Mouse (Mus musculus): ENCODE results near the gene Cckbr. TPM values are rescaled to one million over a fixed set of nuclear protein-coding genes. Genes with fewer than 3 reads are reported as not detected.

The Cckbr gene
- polyA plus RNA-seq, 1 experiment = not detected

- TF ChIP-seq POLR2A (IDR thresholded peaks at IDR 0.05; ENCODE audit: borderline replicate concordance, extremely low read depth, low read depth, low read length) (no peak), CTCF (IDR thresholded peaks at IDR 0.05; ENCODE audit: insufficient read depth, low read length) (no peak)
- DNase-seq = no peak
- Histone ChIP-seq H3K4me1 (ENCODE audit: control insufficient read depth, insufficient read depth, low read length) (no peaks in the 10 kb centered on the region), H3K4me3 (replicated peaks; ENCODE audit: extremely low read depth, low read depth, low read length) (no peak overlapping the region)
- 75% methylated on average over 5 of the region's 5 CpGs for WGBS
Measured at GRCm38 (mm10) chr7:105510143-105510542, 84.6 kb downstream of the Cckbr start.

GRCm38 (mm10) chr7:105513845-105514291 lies 88.3 kb downstream of the Cckbr start:
- DNase-seq = no peak
- H3K4me1 ChIP-seq (ENCODE audit: control insufficient read depth, insufficient read depth, low read length) = no peaks in the 10 kb centered on the region
- 46% methylated on average over 5 of the region's 5 CpGs for WGBS
- TF ChIP-seq CTCF (IDR thresholded peaks at IDR 0.05; ENCODE audit: insufficient read depth, low read length) = no peak
- TF ChIP-seq POLR2A (IDR thresholded peaks at IDR 0.05; ENCODE audit: borderline replicate concordance, extremely low read depth, low read depth, low read length) = no peak
- H3K4me3 ChIP-seq (replicated peaks; ENCODE audit: extremely low read depth, low read depth, low read length) = no peak overlapping the region

- TF ChIP-seq POLR2A (IDR thresholded peaks at IDR 0.05; ENCODE audit: borderline replicate concordance, extremely low read depth, low read depth, low read length) = no peak
- 37% methylated on average over 5 of the region's 5 CpGs for WGBS
Measured at GRCm38 (mm10) chr7:105514561-105514960, 89.0 kb downstream of the Cckbr start.

GRCm38 (mm10) chr7:105515178-105515577 lies 89.6 kb downstream of the Cckbr start:
- WGBS = 2% methylated on average over 5 of the region's 5 CpGs
- Histone ChIP-seq H3K4me1 (ENCODE audit: control insufficient read depth, insufficient read depth, low read length) (no peaks in the 10 kb centered on the region), H3K4me3 (replicated peaks; ENCODE audit: extremely low read depth, low read depth, low read length) (no peak overlapping the region)
- peak; percentile 63 for DNase-seq
- TF ChIP-seq CTCF (IDR thresholded peaks at IDR 0.05; ENCODE audit: insufficient read depth, low read length) (peak; percentile 86), POLR2A (IDR thresholded peaks at IDR 0.05; ENCODE audit: borderline replicate concordance, extremely low read depth, low read depth, low read length) (no peak)

More at GRCm38 (mm10) chr7:105514561-105514960, 89.0 kb downstream of the Cckbr start:
- Histone ChIP-seq H3K4me1 (ENCODE audit: control insufficient read depth, insufficient read depth, low read length) (no peaks in the 10 kb centered on the region), H3K4me3 (replicated peaks; ENCODE audit: extremely low read depth, low read depth, low read length) (no peak overlapping the region)
- no peak for DNase-seq

- WGBS = 49% methylated on average over 9 of the region's 9 CpGs
- Histone ChIP-seq H3K4me1 (ENCODE audit: control insufficient read depth, insufficient read depth, low read length) (no peaks in the 10 kb centered on the region), H3K4me3 (replicated peaks; ENCODE audit: extremely low read depth, low read depth, low read length) (no peak overlapping the region)
- TF ChIP-seq CTCF (IDR thresholded peaks at IDR 0.05; ENCODE audit: insufficient read depth, low read length) (no peak), POLR2A (IDR thresholded peaks at IDR 0.05; ENCODE audit: borderline replicate concordance, extremely low read depth, low read depth, low read length) (no peak)
- no peak for DNase-seq
Measured at GRCm38 (mm10) chr7:105516669-105517360, 91.3 kb downstream of the Cckbr start.

GRCm38 (mm10) chr7:105519336-105519735 lies 93.8 kb downstream of the Cckbr start:
- DNase-seq = no peak

GRCm38 (mm10) chr7:105519771-105520170 lies 94.2 kb downstream of the Cckbr start:
- H3K4me1 ChIP-seq (ENCODE audit: control insufficient read depth, insufficient read depth, low read length) = no peaks in the 10 kb centered on the region
- H3K4me3 ChIP-seq (replicated peaks; ENCODE audit: extremely low read depth, low read depth, low read length) = no peak overlapping the region
- no peak for TF ChIP-seq POLR2A (IDR thresholded peaks at IDR 0.05; ENCODE audit: borderline replicate concordance, extremely low read depth, low read depth, low read length)
- no peak for TF ChIP-seq CTCF (IDR thresholded peaks at IDR 0.05; ENCODE audit: insufficient read depth, low read length)
- DNase-seq = no peak
- WGBS = 70% methylated on average over 2 of the region's 2 CpGs

More at GRCm38 (mm10) chr7:105519336-105519735, 93.8 kb downstream of the Cckbr start:
- TF ChIP-seq POLR2A (IDR thresholded peaks at IDR 0.05; ENCODE audit: borderline replicate concordance, extremely low read depth, low read depth, low read length) (no peak), CTCF (IDR thresholded peaks at IDR 0.05; ENCODE audit: insufficient read depth, low read length) (no peak)
- Histone ChIP-seq H3K4me3 (replicated peaks; ENCODE audit: extremely low read depth, low read depth, low read length) (no peak overlapping the region), H3K4me1 (ENCODE audit: control insufficient read depth, insufficient read depth, low read length) (no peaks in the 10 kb centered on the region)
- WGBS = 71% methylated on average over 11 of the region's 11 CpGs

- H3K4me3 ChIP-seq (replicated peaks; ENCODE audit: extremely low read depth, low read depth, low read length) = no peak overlapping the region
- no peak for DNase-seq
- 32% methylated on average over 6 of the region's 6 CpGs for WGBS
- TF ChIP-seq POLR2A (IDR thresholded peaks at IDR 0.05; ENCODE audit: borderline replicate concordance, extremely low read depth, low read depth, low read length) = no peak
- TF ChIP-seq CTCF (IDR thresholded peaks at IDR 0.05; ENCODE audit: insufficient read depth, low read length) = no peak
- no peaks in the 10 kb centered on the region for H3K4me1 ChIP-seq (ENCODE audit: control insufficient read depth, insufficient read depth, low read length)
Measured at GRCm38 (mm10) chr7:105520201-105520600, 94.7 kb downstream of the Cckbr start.

Other genes starting within 250 kb of the Cckbr start
- not detected in 2 replicates for gene Olfr685, start 239.7 kb upstream of the Cckbr start, polyA plus RNA-seq (2012; rRNA removed)
- gene Olfr686, start 218.2 kb upstream of the Cckbr start, polyA plus RNA-seq (2012; rRNA removed) = not detected in 2 replicates
- not detected in 2 replicates for gene Olfr688, start 137.6 kb upstream of the Cckbr start, polyA plus RNA-seq (2012; rRNA removed)
- not detected in 2 replicates for gene Olfr689, start 114.6 kb upstream of the Cckbr start, polyA plus RNA-seq (2012; rRNA removed)
- not detected in 2 replicates for gene Olfr690, start 91.6 kb upstream of the Cckbr start, polyA plus RNA-seq (2012; rRNA removed)
- gene Olfr691, start 83.5 kb upstream of the Cckbr start, polyA plus RNA-seq (2012; rRNA removed) = not detected in 2 replicates
- not detected in 2 replicates for gene Olfr692, start 57.5 kb upstream of the Cckbr start, polyA plus RNA-seq (2012; rRNA removed)
- not detected in 2 replicates for gene Gm5901, start 50.7 kb upstream of the Cckbr start, polyA plus RNA-seq (2012; rRNA removed)
- gene Fam160a2, start 25.7 kb upstream of the Cckbr start, polyA plus RNA-seq (2012; rRNA removed) = 46.7 and 57.9 TPM in 2 replicates
- 0.12 and 0.14 TPM in 2 replicates for gene Cnga4, start 21.2 kb upstream of the Cckbr start, polyA plus RNA-seq (2012; rRNA removed)
- gene Cavin3, start 56.6 kb downstream of the Cckbr start, polyA plus RNA-seq (2012; rRNA removed) = 52.5 and 76.9 TPM in 2 replicates
- 80.7 and 90.0 TPM in 2 replicates for gene Smpd1, start 128.6 kb downstream of the Cckbr start, polyA plus RNA-seq (2012; rRNA removed)
- 185 and 193 TPM in 2 replicates for gene Apbb1, start 155.9 kb downstream of the Cckbr start, polyA plus RNA-seq (2012; rRNA removed)
- gene Hpx, start 174.4 kb downstream of the Cckbr start, polyA plus RNA-seq (2012; rRNA removed) = 2.6 and 3.8 TPM in 2 replicates
- gene Trim3, start 207.8 kb downstream of the Cckbr start, polyA plus RNA-seq (2012; rRNA removed) = 163 TPM in 2 replicates
- gene Timm10b, start 214.3 kb downstream of the Cckbr start, polyA plus RNA-seq (2012; rRNA removed) = 95.7 and 110 TPM in 2 replicates
- gene Arfip2, start 214.7 kb downstream of the Cckbr start, polyA plus RNA-seq (2012; rRNA removed) = 63.9 and 71.2 TPM in 2 replicates
- gene Gm45799, start 214.8 kb downstream of the Cckbr start, polyA plus RNA-seq (2012; rRNA removed) = 243 and 295 TPM in 2 replicates
- 1.8 and 2.4 TPM in 2 replicates for gene Dnhd1, start 225.1 kb downstream of the Cckbr start, polyA plus RNA-seq (2012; rRNA removed)

All from lung, adult 2 months (tissue).